23 mouse cellular contexts compared by ENCODE assay signal in genomic region chr11:6763001-6763400, GRCm38 (mm10).
A peak's percentile ranks its signal among the peaks of the same experiment; 100 is the strongest.
DNase-seq lines count a peak whose midpoint lies in the region; ATAC-seq lines count a peak whose summit lies in the region.
"Had no signal": no experiment of that assay in that cellular context is flagged by ENCODE, and none has a peak within 500 bp of the region (broad histone marks: within the 10 kb centered on the region; RNA-seq: fewer than 3 reads in every experiment).

No protein-coding gene starts in this region.

- H3K4me2 ChIP-seq in embryonic facial prominence, embryonic 14.5 days (ENCODE audit: low read depth, low read length) = no peak overlapping the region
- H3K4me2 ChIP-seq: embryonic facial prominence, embryonic 13.5 days; heart, embryonic 11.5 days; heart, embryonic 15.5 days; hindbrain, embryonic 15.5 days had no signal

- H3K9me3 ChIP-seq in embryonic facial prominence, embryonic 14.5 days (ENCODE audit: control insufficient read depth, low read length) = no peaks in the 10 kb centered on the region
- H3K9me3 ChIP-seq in embryonic facial prominence, embryonic 10.5 days = no peaks in the 10 kb centered on the region
- H3K9me3 ChIP-seq: embryonic facial prominence, embryonic 13.5 days; forebrain, embryonic 10.5 days; G1E; heart, embryonic 15.5 days; hindbrain, embryonic 15.5 days had no signal

- H3K4me3 ChIP-seq in embryonic facial prominence, embryonic 14.5 days (ENCODE audit: low read depth, low read length) = no peak overlapping the region
- H3K4me3 ChIP-seq in embryonic facial prominence, embryonic 10.5 days = no peak overlapping the region
- H3K4me3 ChIP-seq: embryonic facial prominence, embryonic 13.5 days; forebrain, embryonic 10.5 days; heart, embryonic 15.5 days; hindbrain, embryonic 15.5 days had no signal

- H3K4me1 ChIP-seq in embryonic facial prominence, embryonic 14.5 days (ENCODE audit: control insufficient read depth, insufficient read depth, low read length) = no peaks in the 10 kb centered on the region
- H3K4me1 ChIP-seq in embryonic facial prominence, embryonic 10.5 days = 0 out of 2 replicates have a peak, but pooled peaks cover 5% of the 10 kb centered on the region
- H3K4me1 ChIP-seq: embryonic facial prominence, embryonic 13.5 days; forebrain, embryonic 10.5 days had no signal

- peak; percentile 50 for DNase-seq in embryonic facial prominence, embryonic 14.5 days (ENCODE audit: low spot score)
- DNase-seq in embryonic facial prominence, embryonic 10.5 days (ENCODE audit: low spot score) = no peak
- peak; percentile 25 for DNase-seq in kidney, adult 18-20 months
- DNase-seq in kidney, postnatal 10 days = no peak
- DNase-seq in NIH3T3 (ENCODE audit: low read depth) = peak; percentile 28
- peak; percentile 22 to 43 for DNase-seq in kidney, postnatal 36 days
- DNase-seq in spleen, postnatal 10 days (ENCODE audit: low spot score in 2 of 2) = no peak
- DNase-seq: adrenal gland, postnatal 14 days; B cell, adult 2 months; cerebellum, adult 11-12 months; cerebellum, adult 9-10 months; cerebellum, postnatal 25 days; gastrocnemius, postnatal 36 days; heart, adult 18-20 months; heart, postnatal 14 days had no signal

- no peaks in the 10 kb centered on the region for H3K36me3 ChIP-seq in embryonic facial prominence, embryonic 14.5 days (ENCODE audit: control insufficient read depth, insufficient read depth, low read length)
- H3K36me3 ChIP-seq in embryonic facial prominence, embryonic 10.5 days (replicated peaks) = no peaks in the 10 kb centered on the region
- H3K36me3 ChIP-seq: embryonic facial prominence, embryonic 13.5 days; forebrain, embryonic 10.5 days; G1E; heart, embryonic 15.5 days; hindbrain, embryonic 15.5 days had no signal

- no peaks in the 10 kb centered on the region for H3K27me3 ChIP-seq in embryonic facial prominence, embryonic 14.5 days (replicated peaks; ENCODE audit: control insufficient read depth, insufficient read depth, low read length)
- H3K27me3 ChIP-seq in embryonic facial prominence, embryonic 10.5 days (replicated peaks; ENCODE audit: low read depth, poor library complexity, severe bottlenecking) = no peaks in the 10 kb centered on the region
- H3K27me3 ChIP-seq: embryonic facial prominence, embryonic 13.5 days; heart, embryonic 15.5 days; hindbrain, embryonic 15.5 days had no signal

- 54% methylated on average over 4 of the region's 4 CpGs for WGBS in embryonic facial prominence, embryonic 14.5 days
- WGBS in embryonic facial prominence, embryonic 10.5 days = 79% methylated on average over 4 of the region's 4 CpGs

- ATAC-seq in embryonic facial prominence, embryonic 14.5 days (ENCODE audit: low read depth) = no peak; the same call in 1 of the 2 replicates
- ATAC-seq: CD4-positive, CD25-positive, alpha-beta regulatory T cell, adult 4 months; forebrain, embryonic 14.5 days had no signal

- peak overlapping the region; percentile 10; the same call in 1 of the 2 replicates for H3K27ac ChIP-seq in embryonic facial prominence, embryonic 14.5 days (replicated peaks; ENCODE audit: low read depth, low read length)
- H3K27ac ChIP-seq in embryonic facial prominence, embryonic 10.5 days (replicated peaks) = no peak overlapping the region
- H3K27ac ChIP-seq: embryonic facial prominence, embryonic 13.5 days; forebrain, embryonic 10.5 days; heart, embryonic 15.5 days; hindbrain, embryonic 15.5 days had no signal

- no peak overlapping the region for H3K9ac ChIP-seq in embryonic facial prominence, embryonic 14.5 days (ENCODE audit: low read depth, low read length)
- H3K9ac ChIP-seq: embryonic facial prominence, embryonic 13.5 days; heart, embryonic 15.5 days; hindbrain, embryonic 15.5 days had no signal

Comparison
In these comparisons a context has a peak if more than half of its experiments do, and no peak if none do; other contexts are left out.
1. DNase-seq: peak in embryonic facial prominence, embryonic 14.5 days (single experiment), kidney, adult 18-20 months (single experiment), NIH3T3 (single experiment) and kidney, postnatal 36 days (2 of 2); none in embryonic facial prominence, embryonic 10.5 days (single experiment), kidney, postnatal 10 days (single experiment) and spleen, postnatal 10 days (0 of 2).